ENCODE assay signal across 27 mouse cellular contexts in the genomic region with DNA sequence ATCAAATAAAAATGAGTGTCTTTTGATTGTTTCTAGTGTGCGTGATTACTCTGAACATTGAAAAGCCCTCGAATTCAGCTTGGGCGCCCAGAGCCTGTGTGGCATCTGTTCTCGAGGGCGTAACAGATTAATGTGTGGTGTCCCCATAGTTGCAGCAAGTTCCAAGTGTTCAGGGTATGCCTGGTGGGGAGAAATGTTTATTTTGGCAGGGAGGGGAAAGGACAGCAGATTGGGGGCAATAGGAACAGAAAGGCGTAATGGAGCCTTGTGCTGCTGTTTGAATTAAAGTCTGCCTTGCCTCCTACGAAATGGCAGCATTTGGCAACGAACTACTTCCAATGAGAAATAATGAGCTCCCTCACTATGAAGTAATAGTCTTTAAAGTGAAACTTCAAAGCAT.
DNase-seq lines count a peak whose midpoint lies in the region; ATAC-seq and TF ChIP-seq lines count a peak whose summit lies in the region.
"Had no signal": no experiment of that assay in that cellular context is flagged by ENCODE, and none has a peak within 500 bp of the region (broad histone marks: within the 10 kb centered on the region; RNA-seq: fewer than 3 reads in every experiment).

No protein-coding gene starts in this region.

- no peak overlapping the region for H3K9ac ChIP-seq in forebrain, embryonic 11.5 days (ENCODE audit: low read length)
- H3K9ac ChIP-seq in forebrain, embryonic 14.5 days (ENCODE audit: low read length), result no peak overlapping the region
- no peak overlapping the region for H3K9ac ChIP-seq in midbrain, embryonic 11.5 days (ENCODE audit: low read length)
- no peak overlapping the region for H3K9ac ChIP-seq in intestine, embryonic 15.5 days
- H3K9ac ChIP-seq: embryonic facial prominence, embryonic 13.5 days; limb, embryonic 12.5 days; liver, postnatal 0 days; midbrain, embryonic 13.5 days had no signal

- no peaks in the 10 kb centered on the region for H3K27me3 ChIP-seq in forebrain, embryonic 11.5 days (ENCODE audit: control insufficient read depth, insufficient read depth, low read length)
- no peaks in the 10 kb centered on the region for H3K27me3 ChIP-seq in forebrain, embryonic 10.5 days (ENCODE audit: poor library complexity, severe bottlenecking)
- no peaks in the 10 kb centered on the region for H3K27me3 ChIP-seq in forebrain, embryonic 14.5 days (replicated peaks; ENCODE audit: control insufficient read depth, insufficient read depth, low read length)
- H3K27me3 ChIP-seq in midbrain, embryonic 11.5 days (ENCODE audit: control insufficient read depth, insufficient read depth, low read length), result no peaks in the 10 kb centered on the region
- no peaks in the 10 kb centered on the region for H3K27me3 ChIP-seq in intestine, embryonic 15.5 days (replicated peaks)
- H3K27me3 ChIP-seq: embryonic facial prominence, embryonic 13.5 days; limb, embryonic 12.5 days; midbrain, embryonic 13.5 days had no signal

- H3K4me1 ChIP-seq in forebrain, embryonic 11.5 days (replicated peaks; ENCODE audit: control insufficient read depth, insufficient read depth, low read length), result no peaks in the 10 kb centered on the region
- no peaks in the 10 kb centered on the region for H3K4me1 ChIP-seq in forebrain, embryonic 10.5 days
- H3K4me1 ChIP-seq in forebrain, embryonic 14.5 days (ENCODE audit: control insufficient read depth, insufficient read depth, low read length), result no peaks in the 10 kb centered on the region; the same call in 1 of the 2 replicates
- no peaks in the 10 kb centered on the region for H3K4me1 ChIP-seq in midbrain, embryonic 11.5 days (ENCODE audit: control insufficient read depth, insufficient read depth, low read length)
- H3K4me1 ChIP-seq in intestine, embryonic 15.5 days (replicated peaks), result no peaks in the 10 kb centered on the region
- H3K4me1 ChIP-seq: embryonic facial prominence, embryonic 13.5 days; limb, embryonic 12.5 days; midbrain, embryonic 13.5 days had no signal

- no peaks in the 10 kb centered on the region for H3K9me3 ChIP-seq in forebrain, embryonic 11.5 days (ENCODE audit: control insufficient read depth, low read length)
- H3K9me3 ChIP-seq in forebrain, embryonic 10.5 days, result no peaks in the 10 kb centered on the region
- no peaks in the 10 kb centered on the region for H3K9me3 ChIP-seq in forebrain, embryonic 14.5 days (replicated peaks; ENCODE audit: control insufficient read depth, low read length)
- no peaks in the 10 kb centered on the region for H3K9me3 ChIP-seq in midbrain, embryonic 11.5 days (ENCODE audit: control insufficient read depth, low read length)
- H3K9me3 ChIP-seq in intestine, embryonic 15.5 days, result no peaks in the 10 kb centered on the region
- H3K9me3 ChIP-seq: embryonic facial prominence, embryonic 13.5 days; limb, embryonic 12.5 days; midbrain, embryonic 13.5 days had no signal

- H3K27ac ChIP-seq in forebrain, embryonic 11.5 days (ENCODE audit: low read depth, low read length), result no peak overlapping the region
- H3K27ac ChIP-seq in forebrain, embryonic 10.5 days, result no peak overlapping the region
- 0 out of 2 replicates have a peak overlapping the region, but pooled peaks have one; percentile 9 for H3K27ac ChIP-seq in forebrain, embryonic 14.5 days (ENCODE audit: low read depth, low read length)
- H3K27ac ChIP-seq in layer of hippocampus, adult 2 months, result peak overlapping the region; percentile 70
- no peak overlapping the region for H3K27ac ChIP-seq in midbrain, embryonic 11.5 days (ENCODE audit: low read depth, low read length)
- H3K27ac ChIP-seq in intestine, embryonic 15.5 days, result no peak overlapping the region
- H3K27ac ChIP-seq: embryonic facial prominence, embryonic 13.5 days; kidney, postnatal 0 days; limb, embryonic 12.5 days; midbrain, embryonic 13.5 days; stomach, postnatal 0 days had no signal

- DNase-seq in forebrain, embryonic 11.5 days (ENCODE audit: low spot score), result no peak
- DNase-seq in forebrain, embryonic 10.5 days (ENCODE audit: extremely low spot score, low spot score), result no peak
- peak; percentile 89 for DNase-seq in forebrain, embryonic 14.5 days (ENCODE audit: low spot score)
- peak; percentile 74 to 76 for DNase-seq in layer of hippocampus, adult 2 months (ENCODE audit: low spot score in 2 of 2)
- peak; percentile 73 to 77 for DNase-seq in layer of hippocampus, postnatal 36 days
- no peak for DNase-seq in midbrain, embryonic 11.5 days (ENCODE audit: low spot score, missing footprints)
- no peak for DNase-seq in kidney, adult 11 months
- DNase-seq: adrenal gland, postnatal 14 days; cerebellum, adult 9-11 months; embryo, embryonic 11 days; gastrocnemius, postnatal 10 days; heart, adult 11 months; liver, postnatal 0 days; thymus, postnatal 14 days had no signal

- H3K4me2 ChIP-seq in forebrain, embryonic 11.5 days (ENCODE audit: low read depth, low read length, severe bottlenecking), result no peak overlapping the region
- H3K4me2 ChIP-seq in forebrain, embryonic 14.5 days (ENCODE audit: low read length), result no peak overlapping the region
- no peak overlapping the region for H3K4me2 ChIP-seq in midbrain, embryonic 11.5 days
- no peak overlapping the region for H3K4me2 ChIP-seq in intestine, embryonic 15.5 days (replicated peaks)
- H3K4me2 ChIP-seq: embryonic facial prominence, embryonic 13.5 days; heart, embryonic 11.5 days; limb, embryonic 12.5 days; liver, embryonic 11.5 days; midbrain, embryonic 13.5 days had no signal

- H3K4me3 ChIP-seq in forebrain, embryonic 11.5 days (ENCODE audit: low read depth, low read length), result no peak overlapping the region
- no peak overlapping the region for H3K4me3 ChIP-seq in forebrain, embryonic 10.5 days
- no peak overlapping the region for H3K4me3 ChIP-seq in forebrain, embryonic 14.5 days (ENCODE audit: low read depth, low read length)
- no peak overlapping the region for H3K4me3 ChIP-seq in layer of hippocampus, adult 2 months
- no peak overlapping the region for H3K4me3 ChIP-seq in midbrain, embryonic 11.5 days (ENCODE audit: low read depth, low read length)
- no peak overlapping the region for H3K4me3 ChIP-seq in intestine, embryonic 15.5 days (replicated peaks)
- H3K4me3 ChIP-seq: embryonic facial prominence, embryonic 13.5 days; erythroblast, embryonic 14.5 days; limb, embryonic 12.5 days; midbrain, embryonic 13.5 days had no signal

- WGBS in forebrain, embryonic 11.5 days, result 79% methylated on average over 8 of the region's 8 CpGs
- WGBS in forebrain, embryonic 10.5 days, result 90% methylated on average over 8 of the region's 8 CpGs
- WGBS in forebrain, embryonic 14.5 days, result 31% methylated on average over 8 of the region's 8 CpGs
- 86% methylated on average over 8 of the region's 8 CpGs for WGBS in midbrain, embryonic 11.5 days
- 79% methylated on average over 8 of the region's 8 CpGs for WGBS in intestine, embryonic 15.5 days

- no peaks in the 10 kb centered on the region for H3K36me3 ChIP-seq in forebrain, embryonic 11.5 days (ENCODE audit: control insufficient read depth, insufficient read depth, low read length)
- no peaks in the 10 kb centered on the region for H3K36me3 ChIP-seq in forebrain, embryonic 10.5 days (replicated peaks)
- H3K36me3 ChIP-seq in forebrain, embryonic 14.5 days (ENCODE audit: control insufficient read depth, insufficient read depth, low read length), result no peaks in the 10 kb centered on the region
- H3K36me3 ChIP-seq in midbrain, embryonic 11.5 days (ENCODE audit: control insufficient read depth, insufficient read depth, low read length), result no peaks in the 10 kb centered on the region
- no peaks in the 10 kb centered on the region for H3K36me3 ChIP-seq in intestine, embryonic 15.5 days
- H3K36me3 ChIP-seq: embryonic facial prominence, embryonic 13.5 days; limb, embryonic 12.5 days; midbrain, embryonic 13.5 days had no signal

- peak; percentile 36 for ATAC-seq in forebrain, embryonic 11.5 days (replicated peaks; ENCODE audit: low FRiP score)
- ATAC-seq in forebrain, embryonic 14.5 days, result peak; percentile 83
- no peak for ATAC-seq in midbrain, embryonic 11.5 days (ENCODE audit: low FRiP score)
- no peak for ATAC-seq in intestine, embryonic 15.5 days
- ATAC-seq: CD4-positive, CD25-positive, alpha-beta regulatory T cell, adult 4 months; hindbrain, embryonic 16.5 days; intestine, postnatal 0 days; liver, postnatal 0 days; lung, postnatal 0 days; midbrain, embryonic 13.5 days had no signal

- TF ChIP-seq CTCF in layer of hippocampus, adult 2 months (conservative IDR thresholded peaks at IDR 0.05), result no peak

Comparison
In these comparisons a context has a peak if more than half of its experiments do, and no peak if none do; other contexts are left out.
1. DNase-seq: peak in forebrain, embryonic 14.5 days (single experiment), layer of hippocampus, adult 2 months (2 of 2) and layer of hippocampus, postnatal 36 days (2 of 2); none in forebrain, embryonic 11.5 days (single experiment), forebrain, embryonic 10.5 days (single experiment), midbrain, embryonic 11.5 days (single experiment) and kidney, adult 11 months (single experiment).
2. H3K27ac ChIP-seq: peak in forebrain, embryonic 14.5 days (single experiment) and layer of hippocampus, adult 2 months (single experiment); none in forebrain, embryonic 11.5 days (single experiment), forebrain, embryonic 10.5 days (single experiment), midbrain, embryonic 11.5 days (single experiment) and intestine, embryonic 15.5 days (single experiment).
3. ATAC-seq: peak in forebrain, embryonic 11.5 days (single experiment) and forebrain, embryonic 14.5 days (single experiment); none in midbrain, embryonic 11.5 days (single experiment) and intestine, embryonic 15.5 days (single experiment).